Mouse (Mus musculus) left cerebral cortex, postnatal 25 days (tissue): ENCODE measurements around the gene Kcnj16. TPM values are rescaled to one million over a fixed set of nuclear protein-coding genes. Genes with fewer than 3 reads are reported as not detected.

Experiments
- DNase-seq, 2 experiments: peaks; one replicate each; pipeline ENCODE4 v3.0.0; 2022; ENCODE audit warnings: low spot score in 2 of 2, mixed read lengths in 1 of 2
- intact Hi-C: fragments of 180-260 bp; cut with DNase I; formaldehyde crosslinking; loops from one replicate; pipeline ENCODE4 v1.15.1; 2025
- total RNA-seq, 2 experiments: library from RNA; stranded (reverse); gene quantifications; 2 replicates each; pipeline ENCODE4 v1.2.3; 2021

Kcnj16 gene
- total RNA-seq: 10 to 100 TPM; 26.3 to 32.6 TPM

GRCm38 (mm10) chr11:110967762-110968135 lies at the start of gene Kcnj16:
Gene Kcnj16 (plus strand): TSS chr11:110968033.
- intact Hi-C loops: no loop called here

GRCm38 (mm10) chr11:110918808-110919465 lies 48.9 kb upstream of the Kcnj16 start:
- no peak for DNase-seq
- intact Hi-C loops: no loop called here

More at GRCm38 (mm10) chr11:110967762-110968135, at the start of gene Kcnj16:
- DNase-seq: no peak

- intact Hi-C loops: no loop called here
- DNase-seq: peak; percentile 16 to 70
These were observed 32.1 kb upstream of the Kcnj16 start for GRCm38 (mm10) chr11:110935699-110936098.

GRCm38 (mm10) chr11:110942280-110942679 lies 25.6 kb upstream of the Kcnj16 start:
- no peak for DNase-seq
- intact Hi-C loops: no loop called here

GRCm38 (mm10) chr11:110942695-110943135 lies 25.1 kb upstream of the Kcnj16 start:
- intact Hi-C loops: no loop called here
- DNase-seq: no peak

GRCm38 (mm10) chr11:110956665-110957064 lies 11.2 kb upstream of the Kcnj16 start:
- intact Hi-C loops: no loop called here
- no peak for DNase-seq

GRCm38 (mm10) chr11:110961592-110962021 lies 6.2 kb upstream of the Kcnj16 start:
- DNase-seq: no peak
- intact Hi-C loops: no loop called here

GRCm38 (mm10) chr11:110967019-110967761 lies 643 bp upstream of the Kcnj16 start:
- intact Hi-C loops: no loop called here
- no peak for DNase-seq

GRCm38 (mm10) chr11:110968901-110969300 lies 1.1 kb downstream of the Kcnj16 start:
- DNase-seq: no peak
- intact Hi-C loops: no loop called here

GRCm38 (mm10) chr11:110985508-110985907 lies 17.7 kb downstream of the Kcnj16 start:
- intact Hi-C loops: no loop called here
- DNase-seq: no peak

- intact Hi-C loops: no loop called here
- no peak for DNase-seq
These were observed 18.1 kb downstream of the Kcnj16 start for GRCm38 (mm10) chr11:110985949-110986348.

GRCm38 (mm10) chr11:110993616-110994015 lies 25.8 kb downstream of the Kcnj16 start:
- intact Hi-C loops: no loop called here
- DNase-seq: peak in 1 of 2 experiments; percentile 2

GRCm38 (mm10) chr11:110997211-110997610 lies 29.4 kb downstream of the Kcnj16 start:
- intact Hi-C loops: no loop called here

GRCm38 (mm10) chr11:111005103-111005502 lies 37.3 kb downstream of the Kcnj16 start:
- DNase-seq: no peak
- intact Hi-C loops: no loop called here

More at GRCm38 (mm10) chr11:110997211-110997610, 29.4 kb downstream of the Kcnj16 start:
- peak; percentile 17 to 45 for DNase-seq

- no peak for DNase-seq
- intact Hi-C loops: no loop called here
These were observed 41.6 kb downstream of the Kcnj16 start for GRCm38 (mm10) chr11:111009471-111009870.

- intact Hi-C loops: no loop called here
- no peak for DNase-seq
These were observed 48.4 kb downstream of the Kcnj16 start for GRCm38 (mm10) chr11:111016206-111016605.

- intact Hi-C loops: no loop called here
- DNase-seq: no peak
These were observed 52.4 kb downstream of the Kcnj16 start for GRCm38 (mm10) chr11:111020211-111020610.

- intact Hi-C loops: no loop called here
- no peak for DNase-seq
These were observed 54.9 kb downstream of the Kcnj16 start for GRCm38 (mm10) chr11:111022681-111023281.

GRCm38 (mm10) chr11:111042175-111042574 lies 74.3 kb downstream of the Kcnj16 start:
- DNase-seq: peak in 1 of 2 experiments; percentile 31
- intact Hi-C loops: no loop called here

- no peak for DNase-seq
- intact Hi-C loops: no loop called here
These were observed 75.5 kb downstream of the Kcnj16 start for GRCm38 (mm10) chr11:111043298-111043697.
